Mouse (Mus musculus): ENCODE measurements around the gene Nr2f6.

DNA sequence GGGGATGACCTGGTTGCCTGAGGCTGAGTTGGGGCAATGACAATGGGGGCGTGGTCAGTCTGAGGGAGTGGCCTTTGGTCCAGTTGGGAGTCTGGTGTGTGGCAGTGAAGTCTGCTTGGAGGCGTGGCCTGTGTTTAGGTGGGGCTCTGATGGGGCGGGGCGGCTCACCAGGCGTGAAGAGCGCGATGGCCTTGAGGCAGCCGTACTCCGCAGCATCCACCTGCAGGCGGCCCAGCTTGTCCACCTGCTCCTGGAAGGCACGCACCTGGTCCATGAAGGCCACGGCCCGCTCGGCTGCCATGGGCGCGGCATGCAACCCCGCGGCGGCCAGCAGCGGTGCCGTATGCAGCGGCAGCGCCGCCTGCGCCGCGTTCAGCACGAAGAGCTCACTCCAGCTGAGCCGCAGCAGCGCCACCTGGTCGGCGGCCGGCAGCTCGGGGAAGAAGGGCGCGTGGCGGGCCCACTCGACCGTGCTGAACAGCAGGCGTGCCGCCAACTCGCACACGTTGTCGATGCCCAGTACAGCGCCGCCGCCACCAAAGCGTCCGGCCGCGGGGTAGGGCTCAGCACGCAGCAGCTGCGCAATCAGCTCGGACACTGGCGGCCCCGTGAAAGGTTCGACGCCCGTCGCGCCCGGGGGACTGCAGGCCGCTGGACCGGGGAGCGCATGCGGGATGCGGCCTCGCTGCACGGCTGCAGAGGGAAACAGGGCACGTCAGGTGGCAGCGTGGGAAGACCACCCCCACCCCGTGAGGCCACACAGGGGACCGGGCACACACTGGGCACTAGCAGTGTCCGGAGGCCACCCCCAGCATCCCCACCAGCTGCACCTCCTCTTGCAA is 6.0 kb downstream of the Nr2f6 start:
- TF ChIP-seq CTCF (IDR thresholded peaks at IDR 0.05; ENCODE audit: low read depth, low read length) (no peak), TAL1 (conservative IDR thresholded peaks at IDR 0.05; ENCODE audit: low read depth, low read length) (no peak)
